Mouse (Mus musculus): ENCODE results near the gene Grk5.

The Grk5 gene

DNA sequence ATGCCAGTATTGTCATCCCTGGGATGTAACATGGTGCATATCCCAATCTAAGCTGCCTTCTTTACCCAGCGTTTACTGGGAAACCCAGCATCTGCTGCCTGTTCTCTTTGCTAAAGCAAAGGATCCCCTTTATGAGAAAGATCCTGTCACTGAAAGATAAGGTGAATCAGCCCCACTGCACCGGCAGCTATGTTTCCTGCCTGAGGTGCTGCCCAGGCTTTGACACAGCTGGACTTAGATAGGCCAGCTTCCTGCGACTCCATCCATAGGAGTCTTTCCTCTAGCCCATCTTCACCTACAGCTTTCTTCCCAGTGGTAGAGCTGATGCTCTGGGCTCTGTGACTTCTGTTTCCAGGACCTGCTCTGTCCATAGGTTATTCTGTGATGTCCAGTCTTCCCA lies 189.1 kb downstream of the Grk5 start:
- Histone ChIP-seq H3K27me3 (ENCODE audit: insufficient read depth, low read length) (no peaks in the 10 kb centered on the region), H3K36me3 (ENCODE audit: insufficient read depth, low read length) (no peaks in the 10 kb centered on the region), H3K4me3 (replicated peaks; ENCODE audit: low read length) (no peak overlapping the region), H3K4me1 (replicated peaks; ENCODE audit: low read depth, low read length) (no peaks in the 10 kb centered on the region), H3K9me3 (ENCODE audit: low read length) (no peaks in the 10 kb centered on the region)
- TF ChIP-seq POU5F1 (IDR thresholded peaks at IDR 0.05; ENCODE audit: borderline replicate concordance, low read length) (no peak), NANOG (IDR thresholded peaks at IDR 0.05; ENCODE audit: borderline replicate concordance, low read length) (no peak), CTCF (conservative IDR thresholded peaks at IDR 0.05; ENCODE audit: low read length) (no peak)

GRCm38 (mm10) chr19:61080251-61080749 lies 190.8 kb downstream of the Grk5 start:
- no peaks in the 10 kb centered on the region for H3K27me3 ChIP-seq (ENCODE audit: insufficient read depth, low read length)
- no peaks in the 10 kb centered on the region for H3K9me3 ChIP-seq (ENCODE audit: low read length)
- no peaks in the 10 kb centered on the region for H3K36me3 ChIP-seq (ENCODE audit: insufficient read depth, low read length)
- H3K4me3 ChIP-seq (replicated peaks; ENCODE audit: low read length) = no peak overlapping the region
- no peaks in the 10 kb centered on the region for H3K4me1 ChIP-seq (replicated peaks; ENCODE audit: low read depth, low read length)
- TF ChIP-seq POU5F1 (IDR thresholded peaks at IDR 0.05; ENCODE audit: borderline replicate concordance, low read length) (no peak), NANOG (IDR thresholded peaks at IDR 0.05; ENCODE audit: borderline replicate concordance, low read length) (no peak)

GRCm38 (mm10) chr19:61083006-61083405 lies 193.5 kb downstream of the Grk5 start:
- Histone ChIP-seq H3K36me3 (ENCODE audit: insufficient read depth, low read length) (no peaks in the 10 kb centered on the region), H3K9me3 (ENCODE audit: low read length) (no peaks in the 10 kb centered on the region), H3K4me3 (replicated peaks; ENCODE audit: low read length) (no peak overlapping the region), H3K4me1 (replicated peaks; ENCODE audit: low read depth, low read length) (no peaks in the 10 kb centered on the region), H3K27me3 (ENCODE audit: insufficient read depth, low read length) (no peaks in the 10 kb centered on the region)
- TF ChIP-seq CTCF (conservative IDR thresholded peaks at IDR 0.05; ENCODE audit: low read length) = no peak
- no peak for TF ChIP-seq POU5F1 (IDR thresholded peaks at IDR 0.05; ENCODE audit: borderline replicate concordance, low read length)
- no peak for TF ChIP-seq NANOG (IDR thresholded peaks at IDR 0.05; ENCODE audit: borderline replicate concordance, low read length)

GRCm38 (mm10) chr19:61084149-61084940 lies 194.8 kb downstream of the Grk5 start:
- TF ChIP-seq CTCF (conservative IDR thresholded peaks at IDR 0.05; ENCODE audit: low read length) (peak; percentile 86), NANOG (IDR thresholded peaks at IDR 0.05; ENCODE audit: borderline replicate concordance, low read length) (no peak)
- no peak overlapping the region for H3K4me3 ChIP-seq (replicated peaks; ENCODE audit: low read length)
- H3K4me1 ChIP-seq (replicated peaks; ENCODE audit: low read depth, low read length) = no peaks in the 10 kb centered on the region
- no peaks in the 10 kb centered on the region for H3K9me3 ChIP-seq (ENCODE audit: low read length)
- H3K36me3 ChIP-seq (ENCODE audit: insufficient read depth, low read length) = no peaks in the 10 kb centered on the region
- no peaks in the 10 kb centered on the region for H3K27me3 ChIP-seq (ENCODE audit: insufficient read depth, low read length)

- Histone ChIP-seq H3K36me3 (ENCODE audit: insufficient read depth, low read length) (no peaks in the 10 kb centered on the region), H3K27me3 (ENCODE audit: insufficient read depth, low read length) (no peaks in the 10 kb centered on the region)
- TF ChIP-seq NANOG (IDR thresholded peaks at IDR 0.05; ENCODE audit: borderline replicate concordance, low read length) (no peak), CTCF (conservative IDR thresholded peaks at IDR 0.05; ENCODE audit: low read length) (no peak), POU5F1 (IDR thresholded peaks at IDR 0.05; ENCODE audit: borderline replicate concordance, low read length) (no peak)
Observed at GRCm38 (mm10) chr19:61085217-61085616, 195.7 kb downstream of the Grk5 start.

GRCm38 (mm10) chr19:61087781-61088180 lies 198.2 kb downstream of the Grk5 start:
- no peak overlapping the region for H3K4me3 ChIP-seq (replicated peaks; ENCODE audit: low read length)
- no peaks in the 10 kb centered on the region for H3K9me3 ChIP-seq (ENCODE audit: low read length)
- TF ChIP-seq POU5F1 (IDR thresholded peaks at IDR 0.05; ENCODE audit: borderline replicate concordance, low read length) (no peak), CTCF (conservative IDR thresholded peaks at IDR 0.05; ENCODE audit: low read length) (no peak), NANOG (IDR thresholded peaks at IDR 0.05; ENCODE audit: borderline replicate concordance, low read length) (no peak)
- H3K4me1 ChIP-seq (replicated peaks; ENCODE audit: low read depth, low read length) = no peaks in the 10 kb centered on the region
- H3K27me3 ChIP-seq (ENCODE audit: insufficient read depth, low read length) = no peaks in the 10 kb centered on the region
- no peaks in the 10 kb centered on the region for H3K36me3 ChIP-seq (ENCODE audit: insufficient read depth, low read length)

More at GRCm38 (mm10) chr19:61085217-61085616, 195.7 kb downstream of the Grk5 start:
- H3K4me1 ChIP-seq (replicated peaks; ENCODE audit: low read depth, low read length) = no peaks in the 10 kb centered on the region
- H3K4me3 ChIP-seq (replicated peaks; ENCODE audit: low read length) = no peak overlapping the region
- H3K9me3 ChIP-seq (ENCODE audit: low read length) = no peaks in the 10 kb centered on the region

- no peaks in the 10 kb centered on the region for H3K36me3 ChIP-seq (ENCODE audit: insufficient read depth, low read length)
- no peaks in the 10 kb centered on the region for H3K27me3 ChIP-seq (ENCODE audit: insufficient read depth, low read length)
- H3K4me1 ChIP-seq (replicated peaks; ENCODE audit: low read depth, low read length) = no peaks in the 10 kb centered on the region
- TF ChIP-seq NANOG (IDR thresholded peaks at IDR 0.05; ENCODE audit: borderline replicate concordance, low read length) = no peak
- no peak for TF ChIP-seq CTCF (conservative IDR thresholded peaks at IDR 0.05; ENCODE audit: low read length)
- no peak for TF ChIP-seq POU5F1 (IDR thresholded peaks at IDR 0.05; ENCODE audit: borderline replicate concordance, low read length)
- no peaks in the 10 kb centered on the region for H3K9me3 ChIP-seq (ENCODE audit: low read length)
- H3K4me3 ChIP-seq (replicated peaks; ENCODE audit: low read length) = no peak overlapping the region
Observed at GRCm38 (mm10) chr19:61089001-61089400, 199.5 kb downstream of the Grk5 start.

- H3K36me3 ChIP-seq (ENCODE audit: insufficient read depth, low read length) = no peaks in the 10 kb centered on the region
- H3K27me3 ChIP-seq (ENCODE audit: insufficient read depth, low read length) = no peaks in the 10 kb centered on the region
- no peaks in the 10 kb centered on the region for H3K9me3 ChIP-seq (ENCODE audit: low read length)
- H3K4me1 ChIP-seq (replicated peaks; ENCODE audit: low read depth, low read length) = no peaks in the 10 kb centered on the region
- no peak overlapping the region for H3K4me3 ChIP-seq (replicated peaks; ENCODE audit: low read length)
- TF ChIP-seq CTCF (conservative IDR thresholded peaks at IDR 0.05; ENCODE audit: low read length) (no peak), NANOG (IDR thresholded peaks at IDR 0.05; ENCODE audit: borderline replicate concordance, low read length) (no peak), POU5F1 (IDR thresholded peaks at IDR 0.05; ENCODE audit: borderline replicate concordance, low read length) (no peak)
Observed at GRCm38 (mm10) chr19:61090541-61090940, 201.0 kb downstream of the Grk5 start.
